Mouse (Mus musculus) adrenal gland, postnatal 36 days (tissue): ENCODE measurements at regions not wholly inside any gene's neighbourhood (a gene's known extent, or its start where the extent isn't known, plus 50 kb on each side); places are given as distances from the start of the nearest gene placed in this dataset.

ENCODE experiments used
- DNase-seq, 2 experiments: peaks; one replicate each; pipeline ENCODE4 v3.0.0; 2021; ENCODE audit warnings: mixed read lengths in 1 of 2

DNA sequence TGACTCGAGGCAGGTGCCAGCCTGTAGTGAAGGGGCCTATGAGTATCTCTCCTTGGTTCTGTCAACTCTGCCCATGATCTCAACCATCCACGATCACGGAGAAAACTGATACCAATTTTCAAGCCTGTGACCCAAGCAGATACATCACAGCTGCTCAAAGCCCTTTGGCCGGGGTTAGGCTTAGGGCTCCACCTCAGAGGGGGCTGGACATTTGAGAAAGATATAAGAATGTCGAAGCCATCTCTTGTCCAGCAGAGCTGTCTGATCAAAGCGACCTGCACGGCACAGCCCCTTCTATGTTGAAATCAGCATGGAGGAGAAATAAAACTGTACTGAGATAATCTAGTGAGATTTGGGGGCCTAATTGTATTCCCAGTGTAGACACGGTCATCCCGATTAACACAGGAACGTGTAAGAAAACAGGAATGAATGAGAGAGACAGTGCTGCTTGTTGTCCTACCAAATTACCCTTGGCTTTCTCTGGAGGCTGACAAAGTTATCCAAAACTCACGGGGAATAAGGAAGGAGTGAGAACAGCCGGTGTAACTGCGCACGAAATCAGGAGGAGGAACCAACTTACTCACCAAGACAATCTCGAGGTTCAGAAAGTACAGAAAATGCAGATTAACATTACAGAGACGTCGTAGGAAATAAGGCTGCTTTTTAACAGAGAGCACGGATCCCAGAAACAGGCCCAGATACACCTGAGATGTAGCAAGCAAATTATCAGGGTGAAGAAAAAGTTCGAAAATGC lies 212.7 kb upstream of the Amigo2 start:
- no peak for DNase-seq

- DNase-seq, result no peak
Observed at GRCm38 (mm10) chr15:97458748-97459221, 211.7 kb upstream of the Amigo2 start.

DNA sequence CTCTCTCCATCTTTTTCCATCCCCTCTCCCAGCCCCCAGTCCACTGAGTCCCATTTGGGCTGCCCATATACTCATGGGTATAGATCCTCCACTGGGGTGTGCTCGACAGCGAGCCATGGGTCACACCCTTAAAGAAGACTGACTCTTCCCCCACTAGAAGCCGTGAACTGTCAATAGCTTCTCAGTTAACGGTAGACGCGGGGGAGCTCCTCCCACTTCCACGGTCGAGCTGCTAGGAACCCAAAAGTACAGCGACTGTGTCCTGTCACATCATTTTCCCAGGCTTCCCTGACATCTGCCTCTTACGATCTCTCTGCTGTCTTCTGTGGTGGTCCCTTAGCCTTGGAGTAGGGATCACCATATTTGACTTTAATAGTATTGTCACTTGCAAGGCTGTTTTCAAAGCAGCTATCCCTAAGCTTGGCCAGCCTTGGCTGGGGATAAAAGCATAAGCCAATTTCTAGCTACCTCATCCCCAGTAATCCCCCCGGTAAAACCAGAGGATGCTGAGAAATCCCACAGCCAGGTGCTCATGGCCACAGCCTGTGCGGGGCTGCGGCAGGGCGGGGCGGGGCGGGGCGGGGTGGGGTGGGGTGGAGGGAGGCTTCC lies 211.2 kb upstream of the Amigo2 start:
- no peak for DNase-seq

DNA sequence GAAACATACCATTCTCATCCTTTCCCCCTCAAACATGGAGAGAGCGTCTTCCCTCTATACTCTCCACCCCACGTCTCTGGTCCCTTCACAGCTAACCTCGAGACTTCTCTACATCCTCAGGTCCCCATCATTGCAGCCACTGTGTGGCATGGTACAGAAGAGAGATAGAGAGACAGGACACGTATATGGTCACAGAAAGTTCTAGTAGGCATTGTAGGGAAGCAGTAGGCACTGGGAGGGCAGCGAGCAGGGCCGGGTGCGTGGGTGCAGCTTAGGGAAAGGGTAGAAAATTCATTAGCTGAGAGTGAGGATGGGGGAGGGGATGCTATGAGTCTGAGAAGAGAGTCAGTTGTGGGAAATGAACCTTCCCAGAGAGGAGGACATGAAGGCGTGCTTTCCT lies 210.4 kb upstream of the Amigo2 start:
- DNase-seq, result no peak

DNA sequence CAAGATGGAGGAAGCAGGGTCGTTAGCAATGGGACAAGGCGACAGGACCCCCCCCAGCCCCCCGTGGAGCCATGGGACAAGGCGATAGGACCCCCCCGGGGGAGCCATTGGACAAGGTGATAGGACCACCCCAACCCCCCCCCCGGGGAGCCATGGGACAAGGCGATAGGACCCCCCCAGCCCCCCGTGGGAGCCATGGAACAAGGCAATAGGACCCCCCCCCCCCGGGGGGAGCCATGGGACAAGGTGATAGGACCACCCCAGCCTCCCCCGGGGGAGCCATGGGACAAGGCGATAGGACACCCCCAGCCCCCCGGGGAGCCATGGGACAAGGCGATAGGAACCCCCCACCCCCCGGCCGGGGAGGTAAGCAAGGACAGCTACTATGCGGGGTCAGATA lies 209.9 kb upstream of the Amigo2 start:
- no peak for DNase-seq

- DNase-seq, result no peak
Observed at GRCm38 (mm10) chr15:97455672-97456071, 208.6 kb upstream of the Amigo2 start.

GRCm38 (mm10) chr15:97449724-97450123 lies 202.6 kb upstream of the Amigo2 start:
- no peak for DNase-seq

DNA sequence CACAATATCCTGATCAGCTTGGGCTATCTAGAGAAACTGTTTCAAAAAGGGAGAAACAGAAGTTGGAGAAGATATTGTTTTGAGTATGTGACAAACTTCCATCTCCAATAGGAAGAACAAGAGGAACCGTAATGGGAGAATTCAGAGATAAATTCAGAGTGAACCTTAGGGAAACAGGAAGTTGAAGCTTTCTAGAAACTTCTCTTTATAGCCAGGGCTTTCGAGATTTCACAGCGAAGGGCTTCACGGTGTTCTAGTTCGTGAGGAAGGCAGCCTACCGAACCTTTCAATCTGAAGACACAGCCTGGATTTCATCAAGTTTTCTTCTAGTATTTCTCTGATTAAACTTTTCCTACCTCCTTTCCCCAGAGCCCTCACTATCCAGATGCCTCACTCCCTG lies 201.9 kb upstream of the Amigo2 start:
- DNase-seq, result no peak

- DNase-seq, result no peak
Observed at GRCm38 (mm10) chr15:97448243-97448880, 201.3 kb upstream of the Amigo2 start.

GRCm38 (mm10) chr15:97446181-97446580 lies 199.1 kb upstream of the Amigo2 start:
- no peak for DNase-seq

- no peak for DNase-seq
Observed at GRCm38 (mm10) chr15:97438235-97438760, 191.2 kb upstream of the Amigo2 start.
